Mouse (Mus musculus): ENCODE measurements around the gene Trpv6. TPM values are rescaled to one million over a fixed set of nuclear protein-coding genes. Genes with fewer than 3 reads are reported as not detected.

Gene Trpv6
- total and polyA plus RNA-seq, 2 experiments from 2014 or later = 0.45 TPM; not detected in 1

DNA sequence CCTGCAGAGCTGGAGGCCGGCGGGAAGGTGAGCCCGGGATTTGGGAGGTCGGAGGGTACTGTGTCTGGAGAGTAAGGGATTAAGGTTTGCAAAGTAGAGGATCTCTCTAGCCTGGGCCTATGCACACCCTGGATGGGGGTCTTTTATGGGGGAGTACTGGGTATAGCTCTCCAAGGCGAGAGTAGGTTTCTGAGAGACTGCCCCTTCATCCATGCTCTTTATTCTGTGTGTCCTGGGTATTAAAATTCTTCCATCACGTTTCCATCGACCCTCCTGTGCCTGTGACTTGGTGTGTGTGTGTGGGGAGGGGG lies 30.5 kb downstream of the Trpv6 start:
- Histone ChIP-seq H3K4me1 (ENCODE audit: insufficient read depth, low read length) (peaks cover 3% of the 10 kb centered on the region; the same call in 1 of the 2 replicates), H3K4me2 (ENCODE audit: low read depth, low read length) (peak overlapping the region; percentile 98), H3K27me3 (ENCODE audit: insufficient read depth, low read length) (no peaks in the 10 kb centered on the region), H3K9ac (replicated peaks; ENCODE audit: low read length) (peak overlapping the region; percentile 84), H3K9me3 (ENCODE audit: low read length) (no peaks in the 10 kb centered on the region), H3K4me3 (ENCODE audit: low read length) (peak overlapping the region; percentile 92), H3K27ac (peak overlapping the region; percentile 84), H3K36me3 (ENCODE audit: insufficient read depth, low read length) (no peaks in the 10 kb centered on the region)
- DNase-seq (ENCODE audit: low spot score) = no peak
- peak; percentile 48 for ATAC-seq
- 0% methylated on average over 7 of the region's 7 CpGs for whole genome bisulfite sequencing
- TF ChIP-seq CTCF (IDR thresholded peaks at IDR 0.05; ENCODE audit: low read depth) = no peak

DNA sequence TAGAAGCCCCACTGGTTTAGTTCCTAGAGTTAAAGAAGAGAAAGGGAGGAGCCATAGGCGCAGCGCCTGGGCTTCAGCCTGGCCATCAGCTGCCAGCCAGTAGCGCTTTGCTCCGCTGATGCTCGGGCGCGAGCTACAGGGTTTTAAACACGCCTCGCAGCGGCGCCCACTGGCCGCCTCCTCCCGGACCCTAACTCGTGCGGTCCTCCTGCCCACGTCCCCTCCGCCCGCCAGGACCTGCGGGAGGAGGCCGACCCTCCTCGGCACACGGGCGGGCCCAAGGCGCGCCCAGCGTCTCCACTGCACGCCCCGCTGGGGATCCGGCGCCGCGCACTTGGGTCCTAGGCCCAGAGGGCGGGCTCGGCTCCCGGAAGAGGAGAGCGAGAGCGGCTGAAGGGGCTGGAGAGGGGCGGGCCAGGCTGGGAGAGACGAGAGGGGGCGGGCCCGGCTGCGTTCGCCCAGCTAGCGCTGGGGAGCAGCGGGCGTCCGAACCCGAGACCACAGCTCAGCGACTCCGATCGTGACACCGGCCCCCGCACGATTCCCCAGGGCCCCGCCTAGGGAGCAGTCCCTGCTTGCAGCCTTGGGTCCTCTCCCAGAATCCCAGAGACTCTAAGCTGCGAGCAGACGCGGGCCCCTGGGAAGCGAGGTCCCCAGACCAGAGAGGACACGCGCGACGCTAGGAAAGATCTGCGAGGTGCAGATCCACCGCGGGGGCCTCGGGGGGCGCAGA lies 31.0 kb downstream of the Trpv6 start, which contains the start of gene Ephb6:
TSS of gene Ephb6 (plus strand) at position 422 of the 733 bp plus-strand sequence.
- DNase-seq (ENCODE audit: low spot score) (peak; percentile 86), ATAC-seq (peak; percentile 94)
- Histone ChIP-seq H3K36me3 (ENCODE audit: insufficient read depth, low read length) (no peaks in the 10 kb centered on the region), H3K9me3 (ENCODE audit: low read length) (no peaks in the 10 kb centered on the region), H3K4me1 (ENCODE audit: insufficient read depth, low read length) (peaks cover 3% of the 10 kb centered on the region; the same call in 1 of the 2 replicates), H3K9ac (replicated peaks; ENCODE audit: low read length) (peak within 1 kb of the TSS; percentile 84), H3K4me2 (ENCODE audit: low read depth, low read length) (peak within 1 kb of the TSS; percentile 98), H3K4me3 (ENCODE audit: low read length) (peak within 1 kb of the TSS; percentile 92), H3K27ac (peak within 1 kb of the TSS; percentile 84), H3K27me3 (ENCODE audit: insufficient read depth, low read length) (no peaks in the 10 kb centered on the region)
- TF ChIP-seq CTCF (IDR thresholded peaks at IDR 0.05; ENCODE audit: low read depth) = no peak
- under 1% methylated on average over 61 of the region's 68 CpGs for whole genome bisulfite sequencing

DNA sequence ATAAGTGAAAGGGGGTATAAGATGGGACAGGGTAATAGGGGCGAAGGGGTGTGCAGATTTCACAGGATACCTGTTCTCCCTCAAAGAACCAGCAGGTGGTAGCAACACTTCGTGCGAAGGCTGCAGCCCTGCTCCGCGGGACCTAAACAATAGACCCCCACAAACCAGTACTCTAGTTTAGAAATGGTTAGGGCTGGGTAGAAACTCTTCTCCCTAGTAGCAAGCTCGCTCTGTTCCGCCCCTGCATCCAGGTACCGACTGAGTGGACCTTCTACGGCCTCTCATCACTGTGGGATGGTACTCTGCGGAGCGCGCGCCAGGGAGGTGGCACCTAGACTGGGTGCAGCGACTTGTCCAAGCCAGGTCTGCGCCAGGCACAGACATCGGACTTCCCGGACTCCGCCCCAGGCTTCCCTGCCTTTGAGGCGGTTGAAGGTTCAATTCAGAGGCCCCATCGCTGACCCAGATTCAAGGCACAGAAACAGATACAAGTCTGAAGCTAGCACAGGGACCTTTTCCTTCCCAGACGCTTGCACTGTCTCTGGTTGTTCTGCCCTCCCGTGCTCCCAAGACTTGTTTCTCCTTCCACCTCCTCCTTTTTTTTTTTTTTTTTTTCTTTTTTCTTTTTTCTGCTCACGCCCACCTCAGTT lies 31.7 kb downstream of the Trpv6 start:
- Histone ChIP-seq H3K4me1 (ENCODE audit: insufficient read depth, low read length) (peaks cover 3% of the 10 kb centered on the region; the same call in 1 of the 2 replicates), H3K27ac (peak overlapping the region; percentile 84), H3K36me3 (ENCODE audit: insufficient read depth, low read length) (no peaks in the 10 kb centered on the region), H3K27me3 (ENCODE audit: insufficient read depth, low read length) (no peaks in the 10 kb centered on the region), H3K9me3 (ENCODE audit: low read length) (no peaks in the 10 kb centered on the region), H3K4me3 (ENCODE audit: low read length) (peak overlapping the region; percentile 92), H3K9ac (replicated peaks; ENCODE audit: low read length) (peak overlapping the region; percentile 84), H3K4me2 (ENCODE audit: low read depth, low read length) (peak overlapping the region; percentile 98)
- under 1% methylated on average over 23 of the region's 23 CpGs for WGBS
- peak; percentile 79 for ATAC-seq
- TF ChIP-seq CTCF (IDR thresholded peaks at IDR 0.05; ENCODE audit: low read depth) = peak; percentile 80
- DNase-seq (ENCODE audit: low spot score) = peak; percentile 86

DNA sequence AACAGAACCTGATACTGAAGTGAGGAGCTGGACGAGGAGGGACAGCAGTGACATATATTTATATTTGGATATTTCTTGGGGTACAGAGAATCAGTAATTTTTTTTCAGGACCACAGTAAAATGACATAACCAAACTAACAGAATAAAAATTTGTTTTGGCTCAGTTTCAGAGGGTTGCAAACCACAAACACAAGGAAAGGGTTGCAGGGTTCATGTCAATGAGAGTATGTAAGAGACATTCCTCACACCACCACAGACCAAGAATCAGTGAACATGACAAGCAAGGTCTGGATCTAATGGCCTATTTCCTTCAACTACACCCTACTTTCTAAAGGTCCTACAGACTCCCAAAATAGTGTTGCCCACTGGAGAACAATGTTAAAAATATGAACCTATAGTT lies 54.0 kb downstream of the Trpv6 start:
- Histone ChIP-seq H3K27ac (no peak overlapping the region), H3K9me3 (ENCODE audit: low read length) (no peaks in the 10 kb centered on the region), H3K27me3 (ENCODE audit: insufficient read depth, low read length) (no peaks in the 10 kb centered on the region), H3K4me3 (ENCODE audit: low read length) (no peak overlapping the region), H3K4me1 (ENCODE audit: insufficient read depth, low read length) (no peaks in the 10 kb centered on the region), H3K4me2 (ENCODE audit: low read depth, low read length) (no peak overlapping the region), H3K36me3 (ENCODE audit: insufficient read depth, low read length) (no peaks in the 10 kb centered on the region), H3K9ac (replicated peaks; ENCODE audit: low read length) (no peak overlapping the region)
- 86% methylated on average over 1 of the region's 1 CpGs for WGBS
- ATAC-seq (no peak), DNase-seq (ENCODE audit: low spot score) (no peak)
- no peak for TF ChIP-seq CTCF (IDR thresholded peaks at IDR 0.05; ENCODE audit: low read depth)

DNA sequence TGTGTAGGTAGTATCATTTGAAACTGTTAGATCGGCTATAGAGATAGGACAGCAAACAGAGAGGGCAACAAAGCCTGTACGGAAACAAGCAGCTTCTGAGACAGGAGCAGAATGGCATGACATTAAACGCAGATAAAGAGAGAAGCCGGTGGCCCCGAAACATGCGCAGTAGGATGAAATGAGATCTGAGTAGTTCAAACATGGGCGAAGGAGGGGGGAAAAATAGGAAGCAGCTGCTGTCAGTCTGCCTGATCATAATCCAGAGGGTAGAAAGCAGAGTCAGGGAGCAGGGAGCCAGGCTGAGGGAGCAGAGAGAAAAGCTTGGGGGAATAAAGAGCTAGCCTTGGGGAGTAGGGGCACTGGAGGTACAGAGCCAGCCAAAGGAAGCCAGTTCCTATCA lies 54.9 kb downstream of the Trpv6 start:
- H3K4me1 ChIP-seq (ENCODE audit: insufficient read depth, low read length) = no peaks in the 10 kb centered on the region
- 47% methylated on average over 7 of the region's 7 CpGs for WGBS
- H3K9me3 ChIP-seq (ENCODE audit: low read length) = no peaks in the 10 kb centered on the region
- H3K27ac ChIP-seq = no peak overlapping the region
- DNase-seq (ENCODE audit: low spot score) (no peak), ATAC-seq (no peak)
- H3K27me3 ChIP-seq (ENCODE audit: insufficient read depth, low read length) = no peaks in the 10 kb centered on the region
- H3K4me3 ChIP-seq (ENCODE audit: low read length) = no peak overlapping the region
- no peak overlapping the region for H3K4me2 ChIP-seq (ENCODE audit: low read depth, low read length)
- no peaks in the 10 kb centered on the region for H3K36me3 ChIP-seq (ENCODE audit: insufficient read depth, low read length)
- H3K9ac ChIP-seq (replicated peaks; ENCODE audit: low read length) = no peak overlapping the region
- TF ChIP-seq CTCF (IDR thresholded peaks at IDR 0.05; ENCODE audit: low read depth) = no peak

DNA sequence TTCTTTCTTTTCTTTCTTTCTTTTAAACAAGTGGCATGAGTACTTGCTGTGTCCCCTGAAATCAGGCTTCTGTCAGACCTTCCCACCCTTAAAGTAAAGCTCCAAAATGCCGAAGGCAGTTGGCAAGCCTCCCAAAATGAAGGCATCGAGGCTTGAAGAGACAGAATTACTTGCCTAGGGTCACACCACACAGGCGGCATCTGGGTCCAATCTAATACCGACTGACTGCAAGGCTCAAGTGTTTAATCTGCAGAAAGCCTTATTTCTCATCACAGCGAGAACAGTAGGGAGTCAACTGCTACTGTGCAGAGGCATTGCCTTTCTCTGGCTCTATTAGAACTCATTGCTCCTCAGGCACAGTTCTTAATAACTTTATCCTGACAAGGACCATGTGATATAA lies 58.9 kb downstream of the Trpv6 start:
- Histone ChIP-seq H3K4me3 (ENCODE audit: low read length) (no peak overlapping the region), H3K36me3 (ENCODE audit: insufficient read depth, low read length) (no peaks in the 10 kb centered on the region), H3K4me2 (ENCODE audit: low read depth, low read length) (no peak overlapping the region), H3K9ac (replicated peaks; ENCODE audit: low read length) (no peak overlapping the region), H3K27ac (no peak overlapping the region), H3K4me1 (ENCODE audit: insufficient read depth, low read length) (no peaks in the 10 kb centered on the region), H3K27me3 (ENCODE audit: insufficient read depth, low read length) (no peaks in the 10 kb centered on the region), H3K9me3 (ENCODE audit: low read length) (no peaks in the 10 kb centered on the region)
- DNase-seq (ENCODE audit: low spot score) = peak; percentile 79
- TF ChIP-seq CTCF (IDR thresholded peaks at IDR 0.05; ENCODE audit: low read depth) = no peak
- WGBS = 23% methylated on average over 5 of the region's 5 CpGs
- peak; percentile 73; the same call in 1 of the 2 replicates for ATAC-seq

Data from hindbrain, postnatal 0 days (tissue).